Mouse (Mus musculus) small intestine, adult 2 months (tissue): ENCODE results near the gene Ano8.

Experiments used
- CTCF ChIP-seq: fragments of 200-500 bp; IDR thresholded peaks from 2 replicates; pipeline ENCODE4 v1.5.1; 2012; ENCODE audit warnings: low read depth, mild to moderate bottlenecking, control low read depth, inconsistent platforms, low read length, moderate library complexity, mixed read lengths; ENCODE audit not compliant: insufficient replicate concordance, insufficient read length; ENCODE audit errors: extremely low read depth
- POLR2A ChIP-seq: fragments of 200-500 bp; IDR thresholded peaks from 2 replicates; pipeline ENCODE4 v1.6.1; 2012; ENCODE audit warnings: low read depth, mild to moderate bottlenecking, control low read depth, inconsistent platforms, low read length, moderate library complexity

GRCm38 (mm10) chr8:71534263-71534810, 48.6 kb upstream of the Ano8 start:
- TF ChIP-seq CTCF (no peak), POLR2A (no peak)
